Mouse (Mus musculus): ENCODE measurements around the gene Kcnip3. TPM values are rescaled to one million over a fixed set of nuclear protein-coding genes. Genes with fewer than 3 reads are reported as not detected.

The Kcnip3 gene
- polyA plus RNA-seq, 2 experiments: 2.3 to 4.3 TPM

DNA sequence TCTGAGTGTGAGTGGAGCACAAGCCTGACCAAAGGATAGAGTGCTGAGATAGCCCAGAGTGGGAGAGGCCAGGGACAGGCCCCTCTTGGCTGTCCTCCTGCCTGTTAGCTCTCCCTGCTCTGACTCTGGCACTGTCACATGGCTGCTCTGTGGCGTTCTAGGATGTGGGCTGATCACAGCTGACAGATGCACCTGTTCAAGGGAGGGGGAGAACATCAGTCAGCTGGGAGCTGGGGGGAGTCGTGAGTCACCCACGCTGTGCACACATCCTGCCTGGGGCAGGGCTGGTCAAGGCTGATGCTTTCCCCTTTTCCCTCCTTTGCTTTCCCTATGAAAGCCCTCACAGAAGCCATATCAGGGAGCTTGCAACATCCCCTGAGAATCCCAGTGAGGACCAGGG lies 3.6 kb downstream of the Kcnip3 start:
- no peaks in the 10 kb centered on the region for H3K27me3 ChIP-seq (ENCODE audit: control insufficient read depth, insufficient read depth, low read length)
- WGBS: 38% methylated on average over 3 of the region's 3 CpGs
- no peak overlapping the region for H3K9ac ChIP-seq (ENCODE audit: low read depth, low read length, severe bottlenecking)
- H3K4me2 ChIP-seq (replicated peaks; ENCODE audit: low read depth, low read length, severe bottlenecking): no peak overlapping the region
- H3K36me3 ChIP-seq (ENCODE audit: control insufficient read depth, insufficient read depth, low read length): no peaks in the 10 kb centered on the region
- no peak for TF ChIP-seq POLR2A (IDR thresholded peaks at IDR 0.05; ENCODE audit: borderline replicate concordance, extremely low read depth, insufficient read depth, insufficient read length)
- H3K9me3 ChIP-seq (ENCODE audit: control insufficient read depth, low read length): no peaks in the 10 kb centered on the region
- peaks cover 15% of the 10 kb centered on the region; the same call in 1 of the 2 replicates for H3K4me1 ChIP-seq (ENCODE audit: control insufficient read depth, insufficient read depth, low read length)
- no peak overlapping the region for H3K4me3 ChIP-seq (replicated peaks; ENCODE audit: low read length)
- no peak overlapping the region for H3K27ac ChIP-seq (replicated peaks; ENCODE audit: low read depth, low read length)
- ATAC-seq (ENCODE audit: low FRiP score, low read depth) (no peak), DNase-seq (ENCODE audit: low spot score) (no peak)

DNA sequence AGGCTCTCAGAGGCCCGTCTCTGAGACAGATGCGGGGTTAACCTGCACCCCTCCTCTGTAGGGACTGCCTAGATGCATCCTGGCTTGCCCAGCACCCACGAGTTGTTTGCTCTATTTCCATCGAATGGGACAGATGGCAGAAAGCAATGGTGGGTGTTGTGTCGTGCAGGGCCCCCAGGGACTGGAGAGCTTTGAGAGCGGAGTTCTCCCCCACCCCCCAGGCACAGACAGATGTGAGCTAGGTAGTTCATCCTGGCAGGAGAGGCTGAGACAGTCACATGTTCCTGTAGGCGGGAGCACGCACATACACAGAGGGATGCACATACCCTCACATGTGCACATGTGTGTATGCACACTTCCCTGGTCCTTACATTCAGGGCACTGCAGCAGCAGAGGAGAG lies 4.8 kb downstream of the Kcnip3 start:
- no peak overlapping the region for H3K4me2 ChIP-seq (replicated peaks; ENCODE audit: low read depth, low read length, severe bottlenecking)
- WGBS: 73% methylated on average over 8 of the region's 8 CpGs
- ATAC-seq (ENCODE audit: low FRiP score, low read depth) (no peak), DNase-seq (ENCODE audit: low spot score) (no peak)
- no peaks in the 10 kb centered on the region for H3K36me3 ChIP-seq (ENCODE audit: control insufficient read depth, insufficient read depth, low read length)
- no peaks in the 10 kb centered on the region for H3K27me3 ChIP-seq (ENCODE audit: control insufficient read depth, insufficient read depth, low read length)
- H3K4me3 ChIP-seq (replicated peaks; ENCODE audit: low read length): no peak overlapping the region
- H3K9me3 ChIP-seq (ENCODE audit: control insufficient read depth, low read length): no peaks in the 10 kb centered on the region
- peaks cover 14% of the 10 kb centered on the region; the same call in 1 of the 2 replicates for H3K4me1 ChIP-seq (ENCODE audit: control insufficient read depth, insufficient read depth, low read length)
- no peak overlapping the region for H3K27ac ChIP-seq (replicated peaks; ENCODE audit: low read depth, low read length)
- TF ChIP-seq POLR2A (IDR thresholded peaks at IDR 0.05; ENCODE audit: borderline replicate concordance, extremely low read depth, insufficient read depth, insufficient read length): no peak
- no peak overlapping the region for H3K9ac ChIP-seq (ENCODE audit: low read depth, low read length, severe bottlenecking)

DNA sequence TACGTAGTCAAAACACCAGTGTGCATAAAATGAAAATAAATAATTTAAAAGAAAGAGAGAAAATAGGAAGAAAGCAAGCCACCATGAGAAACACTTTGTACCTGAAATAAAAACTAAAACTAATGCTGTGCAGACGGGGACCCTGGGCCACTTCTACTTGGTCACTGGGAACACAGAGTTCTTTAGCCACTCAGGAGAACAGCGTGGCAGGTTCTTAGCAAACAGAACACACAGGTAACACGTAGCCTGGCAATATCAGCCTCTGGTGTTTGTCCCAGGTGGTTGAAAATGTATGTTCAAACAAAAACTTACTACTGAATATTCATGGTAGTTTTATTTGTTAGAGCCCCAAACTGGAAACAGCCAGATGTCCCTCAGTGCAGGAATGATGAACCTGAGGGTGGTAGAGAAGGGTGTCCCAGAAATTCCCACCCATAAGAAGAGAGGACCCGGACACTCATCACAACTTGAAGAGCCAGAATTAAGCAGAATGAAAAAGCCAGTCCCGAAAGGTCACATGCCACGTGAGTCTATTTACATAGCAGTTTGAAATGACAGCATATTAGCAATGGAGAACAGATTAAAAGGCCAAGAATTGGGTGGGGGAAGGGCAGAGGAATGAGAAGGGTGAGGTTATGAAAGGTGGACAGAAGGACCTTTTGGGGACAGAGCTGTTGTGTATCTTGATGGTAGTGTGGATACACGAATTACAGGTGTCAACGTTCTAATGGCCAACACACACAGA lies 7.3 kb downstream of the Kcnip3 start:
- Histone ChIP-seq H3K27ac (replicated peaks; ENCODE audit: low read depth, low read length) (no peak overlapping the region), H3K27me3 (ENCODE audit: control insufficient read depth, insufficient read depth, low read length) (no peaks in the 10 kb centered on the region), H3K4me1 (ENCODE audit: control insufficient read depth, insufficient read depth, low read length) (no peaks in the 10 kb centered on the region), H3K9ac (ENCODE audit: low read depth, low read length, severe bottlenecking) (no peak overlapping the region), H3K4me2 (replicated peaks; ENCODE audit: low read depth, low read length, severe bottlenecking) (no peak overlapping the region), H3K9me3 (ENCODE audit: control insufficient read depth, low read length) (no peaks in the 10 kb centered on the region), H3K4me3 (replicated peaks; ENCODE audit: low read length) (no peak overlapping the region), H3K36me3 (ENCODE audit: control insufficient read depth, insufficient read depth, low read length) (no peaks in the 10 kb centered on the region)
- WGBS: 79% methylated on average over 9 of the region's 9 CpGs
- ATAC-seq (ENCODE audit: low FRiP score, low read depth): no peak
- TF ChIP-seq POLR2A (IDR thresholded peaks at IDR 0.05; ENCODE audit: borderline replicate concordance, extremely low read depth, insufficient read depth, insufficient read length): no peak
- no peak for DNase-seq (ENCODE audit: low spot score)

DNA sequence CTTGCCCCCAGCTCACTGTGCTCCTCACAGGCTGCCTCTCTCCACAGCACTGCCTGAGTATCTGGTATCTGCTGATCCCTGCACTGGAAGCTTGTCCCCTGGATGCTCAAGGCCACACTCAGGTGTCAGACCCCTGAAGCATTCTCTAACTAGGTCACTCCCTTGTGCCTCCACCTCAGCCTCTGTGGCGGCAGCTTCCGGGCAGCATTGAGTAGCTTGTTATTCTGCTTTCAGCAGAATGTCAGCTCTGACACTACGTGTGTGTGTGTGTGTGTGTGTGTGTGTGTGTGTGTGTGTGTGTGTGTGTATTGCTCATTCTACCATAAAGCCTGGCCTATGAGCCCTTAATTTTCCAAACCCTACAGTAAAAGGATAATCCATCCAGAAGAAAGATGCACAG lies 8.7 kb downstream of the Kcnip3 start:
- no peaks in the 10 kb centered on the region for H3K4me1 ChIP-seq (ENCODE audit: control insufficient read depth, insufficient read depth, low read length)
- TF ChIP-seq POLR2A (IDR thresholded peaks at IDR 0.05; ENCODE audit: borderline replicate concordance, extremely low read depth, insufficient read depth, insufficient read length): no peak
- no peaks in the 10 kb centered on the region for H3K36me3 ChIP-seq (ENCODE audit: control insufficient read depth, insufficient read depth, low read length)
- DNase-seq (ENCODE audit: low spot score) (no peak), ATAC-seq (ENCODE audit: low FRiP score, low read depth) (no peak)
- H3K9me3 ChIP-seq (ENCODE audit: control insufficient read depth, low read length): no peaks in the 10 kb centered on the region
- no peak overlapping the region for H3K27ac ChIP-seq (replicated peaks; ENCODE audit: low read depth, low read length)
- no peaks in the 10 kb centered on the region for H3K27me3 ChIP-seq (ENCODE audit: control insufficient read depth, insufficient read depth, low read length)
- no peak overlapping the region for H3K9ac ChIP-seq (ENCODE audit: low read depth, low read length, severe bottlenecking)
- H3K4me2 ChIP-seq (replicated peaks; ENCODE audit: low read depth, low read length, severe bottlenecking): no peak overlapping the region
- WGBS: 34% methylated on average over 3 of the region's 3 CpGs
- H3K4me3 ChIP-seq (replicated peaks; ENCODE audit: low read length): no peak overlapping the region

GRCm38 (mm10) chr2:127511426-127511825 lies 10.5 kb downstream of the Kcnip3 start:
- 4% methylated on average over 4 of the region's 4 CpGs for WGBS
- Histone ChIP-seq H3K4me2 (replicated peaks; ENCODE audit: low read depth, low read length, severe bottlenecking) (no peak overlapping the region), H3K4me1 (ENCODE audit: control insufficient read depth, insufficient read depth, low read length) (no peaks in the 10 kb centered on the region), H3K27ac (replicated peaks; ENCODE audit: low read depth, low read length) (no peak overlapping the region), H3K4me3 (replicated peaks; ENCODE audit: low read length) (no peak overlapping the region), H3K9ac (ENCODE audit: low read depth, low read length, severe bottlenecking) (no peak overlapping the region), H3K9me3 (ENCODE audit: control insufficient read depth, low read length) (no peaks in the 10 kb centered on the region), H3K27me3 (ENCODE audit: control insufficient read depth, insufficient read depth, low read length) (no peaks in the 10 kb centered on the region), H3K36me3 (ENCODE audit: control insufficient read depth, insufficient read depth, low read length) (no peaks in the 10 kb centered on the region)
- DNase-seq (ENCODE audit: low spot score) (no peak), ATAC-seq (ENCODE audit: low FRiP score, low read depth) (no peak)
- no peak for TF ChIP-seq POLR2A (IDR thresholded peaks at IDR 0.05; ENCODE audit: borderline replicate concordance, extremely low read depth, insufficient read depth, insufficient read length)
